Mouse (Mus musculus): ENCODE results near the gene Rbpms2. TPM values are rescaled to one million over a fixed set of nuclear protein-coding genes. Genes with fewer than 3 reads are reported as not detected.
A peak's percentile ranks its signal among the peaks of the same experiment; 100 is the strongest.

The Rbpms2 gene
- total RNA-seq (2014; fragmentation: Nextera tagmentation) (7.5 TPM in 1 of 2 replicates, not detected in the other), total RNA-seq (2017) (0.67 TPM in 1 of 2 replicates, not detected in the other)

GRCm38 (mm10) chr9:65629025-65629766 is at the start of gene Rbpms2:
Gene Rbpms2 (plus strand): TSS chr9:65629648.
- 0 out of 2 replicates have a peak, but pooled peaks have one; percentile 1 for ATAC-seq (replicated peaks; ENCODE audit: poor library complexity, severe bottlenecking)

GRCm38 (mm10) chr9:65579781-65580371 is 49.6 kb upstream of the Rbpms2 start, which contains the start of gene Plekho2:
Gene Plekho2 (minus strand): TSS chr9:65580040.
- peak; percentile 64 for ATAC-seq (replicated peaks; ENCODE audit: poor library complexity, severe bottlenecking)

- ATAC-seq (replicated peaks; ENCODE audit: poor library complexity, severe bottlenecking): peak; percentile 55
Observed at GRCm38 (mm10) chr9:65580401-65581256, 48.8 kb upstream of the Rbpms2 start.

GRCm38 (mm10) chr9:65583045-65583444 is 46.4 kb upstream of the Rbpms2 start:
- peak; percentile 23 for ATAC-seq (replicated peaks; ENCODE audit: poor library complexity, severe bottlenecking)

- peak; percentile 77 for ATAC-seq (replicated peaks; ENCODE audit: poor library complexity, severe bottlenecking)
Observed at GRCm38 (mm10) chr9:65586406-65587269, 42.8 kb upstream of the Rbpms2 start, which contains the start of gene Pif1. Gene Pif1 (plus strand): TSS chr9:65587160.

DNA sequence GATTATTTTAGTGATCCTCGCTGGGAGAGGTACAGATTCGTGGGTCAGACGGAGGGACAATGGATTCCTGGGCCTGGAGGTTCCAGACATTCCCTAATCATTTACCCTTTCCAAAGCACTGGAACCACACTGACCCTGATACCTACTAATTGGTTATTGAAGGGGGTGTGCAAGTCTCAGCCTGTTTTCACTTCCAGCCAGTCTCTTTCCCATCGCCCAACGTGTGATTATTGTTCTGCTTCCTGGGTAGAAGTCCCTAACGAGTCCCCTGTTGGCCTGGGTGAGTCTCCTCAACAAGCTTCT is 42.2 kb upstream of the Rbpms2 start:
- no peak for ATAC-seq (replicated peaks; ENCODE audit: poor library complexity, severe bottlenecking)

GRCm38 (mm10) chr9:65587573-65588358 is 41.7 kb upstream of the Rbpms2 start:
- ATAC-seq (replicated peaks; ENCODE audit: poor library complexity, severe bottlenecking): peak; percentile 56

- no peak for ATAC-seq (replicated peaks; ENCODE audit: poor library complexity, severe bottlenecking)
Observed at GRCm38 (mm10) chr9:65589091-65589490, 40.4 kb upstream of the Rbpms2 start.

DNA sequence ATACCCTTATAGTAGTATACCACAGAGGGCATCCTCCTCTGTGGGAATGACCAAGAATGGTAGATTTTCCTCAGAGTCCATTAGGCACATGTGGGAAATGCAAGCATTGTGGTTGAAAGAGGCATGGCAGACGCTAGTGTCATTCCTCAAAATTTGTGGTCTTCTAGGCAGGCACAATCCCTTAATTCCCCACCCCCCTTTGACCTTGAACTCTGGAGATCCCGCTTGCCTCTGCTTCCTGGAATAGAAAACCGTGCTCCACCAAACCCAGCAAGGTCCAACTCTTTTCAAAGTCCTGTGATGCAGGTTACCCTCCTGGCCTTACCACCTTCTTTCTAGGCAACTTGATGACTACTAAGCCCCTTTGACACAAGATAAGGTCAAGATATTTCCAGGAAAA is 36.7 kb upstream of the Rbpms2 start:
- no peak for ATAC-seq (replicated peaks; ENCODE audit: poor library complexity, severe bottlenecking)

- no peak for ATAC-seq (replicated peaks; ENCODE audit: poor library complexity, severe bottlenecking)
Observed at GRCm38 (mm10) chr9:65593596-65593995, 35.9 kb upstream of the Rbpms2 start.

- ATAC-seq (replicated peaks; ENCODE audit: poor library complexity, severe bottlenecking): no peak; the same call in 1 of the 2 replicates
Observed at GRCm38 (mm10) chr9:65598765-65599249, 30.6 kb upstream of the Rbpms2 start.

DNA sequence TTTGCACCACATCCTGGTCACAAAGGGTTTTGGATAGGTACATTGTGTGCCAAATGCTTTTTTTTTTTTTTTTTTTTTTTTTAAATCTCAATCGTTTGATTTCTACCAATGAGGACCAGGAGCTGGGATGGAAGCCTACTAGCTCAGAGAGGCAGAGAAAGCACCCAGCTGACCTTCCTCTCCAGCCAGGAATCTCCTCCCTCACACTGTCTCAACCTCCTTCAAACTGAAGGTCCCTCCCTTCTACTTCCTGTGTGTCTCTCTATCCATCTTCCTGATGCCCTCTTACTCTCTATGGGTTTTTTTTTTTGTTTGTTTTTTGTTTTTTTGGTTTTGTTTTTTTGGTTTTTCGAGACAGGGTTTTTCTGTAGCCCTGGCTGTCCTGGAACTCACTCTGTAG is 28.5 kb upstream of the Rbpms2 start:
- no peak for ATAC-seq (replicated peaks; ENCODE audit: poor library complexity, severe bottlenecking)

GRCm38 (mm10) chr9:65603401-65604102 is 25.9 kb upstream of the Rbpms2 start:
- ATAC-seq (replicated peaks; ENCODE audit: poor library complexity, severe bottlenecking): no peak; the same call in 1 of the 2 replicates

DNA sequence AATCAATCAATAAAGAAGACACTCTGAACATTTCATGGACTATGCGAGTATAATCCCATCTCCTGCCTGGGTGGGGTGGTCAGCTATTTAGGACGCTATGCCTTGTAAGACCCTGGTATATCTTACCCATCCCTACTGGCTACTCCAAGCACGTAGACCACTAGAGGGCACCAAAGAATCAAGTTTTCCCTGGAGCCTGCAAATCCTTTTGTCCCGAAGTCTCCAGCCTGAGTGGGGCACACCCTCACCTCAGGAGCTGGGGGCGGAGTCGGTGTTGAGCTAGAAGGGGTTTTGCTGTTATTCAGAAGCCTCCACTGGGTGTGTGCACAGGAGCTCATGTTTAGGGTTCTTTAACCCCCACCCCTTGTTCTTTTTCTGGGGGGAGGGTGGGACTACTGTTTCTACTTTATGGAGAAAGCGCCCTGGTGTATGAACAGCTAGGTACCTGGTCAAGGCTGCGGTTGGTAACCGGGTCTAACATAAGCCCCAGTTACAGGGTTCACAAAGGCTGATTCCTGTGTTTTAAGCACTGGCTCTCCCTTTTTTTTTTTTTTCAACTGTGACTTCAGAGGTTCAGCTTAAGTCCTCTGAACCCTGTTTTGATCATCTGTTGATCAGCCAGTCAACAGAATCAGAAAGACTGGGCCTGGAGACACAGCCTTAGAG is 23.8 kb upstream of the Rbpms2 start:
- peak; percentile 94 for ATAC-seq (replicated peaks; ENCODE audit: poor library complexity, severe bottlenecking)

- ATAC-seq (replicated peaks; ENCODE audit: poor library complexity, severe bottlenecking): no peak
Observed at GRCm38 (mm10) chr9:65606321-65607109, 22.9 kb upstream of the Rbpms2 start.

- ATAC-seq (replicated peaks; ENCODE audit: poor library complexity, severe bottlenecking): no peak
Observed at GRCm38 (mm10) chr9:65607120-65607519, 22.3 kb upstream of the Rbpms2 start.

- no peak for ATAC-seq (replicated peaks; ENCODE audit: poor library complexity, severe bottlenecking)
Observed at GRCm38 (mm10) chr9:65611969-65612486, 17.4 kb upstream of the Rbpms2 start.

All from granulocyte monocyte progenitor cell, adult 5-6 weeks (primary cell).